Mouse (Mus musculus) bone marrow, adult 2 months (tissue): ENCODE results near the gene Ttll1.

ENCODE experiments used
- CTCF ChIP-seq: fragments of 200-500 bp; IDR thresholded peaks from 2 replicates; pipeline ENCODE4 v1.5.1; 2011; ENCODE audit warnings: low read length, control low read depth; ENCODE audit not compliant: control insufficient read depth, insufficient read depth
- POLR2A ChIP-seq: fragments of 200-500 bp; IDR thresholded peaks from 2 replicates; pipeline ENCODE4 v1.6.1; 2011; ENCODE audit warnings: low read depth, mild to moderate bottlenecking, control low read depth, low read length, borderline replicate concordance; ENCODE audit not compliant: control insufficient read depth

GRCm38 (mm10) chr15:83553831-83554230, 43.1 kb upstream of the Ttll1 start:
- no peak for TF ChIP-seq CTCF
- no peak for TF ChIP-seq POLR2A
